Mouse (Mus musculus) G1E (cell line): ENCODE results near the gene Limd2.

ENCODE experiments used
- CTCF ChIP-seq: IDR thresholded peaks from 2 replicates; pipeline ENCODE4 v1.5.1; 2012; ENCODE audit warnings: low read depth, low read length, inconsistent platforms, mixed read lengths
- GATA1 ChIP-seq: IDR thresholded peaks from 2 replicates; pipeline ENCODE4 v1.6.1; 2012; ENCODE audit warnings: borderline replicate concordance, low read length, inconsistent platforms, mixed read lengths
- POLR2AphosphoS5 ChIP-seq: IDR thresholded peaks from 2 replicates; pipeline ENCODE4 v1.6.1; 2012; ENCODE audit warnings: low read depth, low read length, inconsistent platforms; ENCODE audit not compliant: insufficient replicate concordance

DNA sequence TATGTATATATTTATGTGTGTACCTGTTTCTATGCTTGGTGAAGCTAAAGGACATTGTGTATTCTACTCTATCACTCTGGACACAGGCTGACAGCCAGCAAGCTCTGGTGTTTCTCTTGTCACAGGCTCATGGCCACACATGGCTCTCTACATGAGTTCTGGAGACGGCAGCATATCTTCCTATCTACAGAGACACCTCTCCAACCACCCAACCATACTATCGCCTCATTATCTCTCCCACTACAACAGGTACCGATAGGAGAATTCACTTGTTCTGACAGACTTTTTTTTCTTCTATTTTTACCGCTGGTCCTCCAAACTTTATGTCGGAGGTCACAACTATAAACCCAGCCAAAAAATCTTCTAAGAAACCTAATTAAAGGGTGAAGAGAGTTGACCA lies 31.6 kb upstream of the Limd2 start:
- TF ChIP-seq GATA1: no peak
- TF ChIP-seq CTCF: no peak
- TF ChIP-seq POLR2AphosphoS5: no peak
